Mouse (Mus musculus) bone marrow macrophage, adult 2 months (primary cell): Measurements from ENCODE around the gene Por.

ENCODE experiments used
- CTCF ChIP-seq: IDR thresholded peaks from 2 replicates; pipeline ENCODE4 v1.5.1; 2012; ENCODE audit warnings: low read depth, mild to moderate bottlenecking, low read length, moderate library complexity
- POLR2A ChIP-seq: IDR thresholded peaks from 2 replicates; pipeline ENCODE4 v1.6.1; 2012; ENCODE audit warnings: mild to moderate bottlenecking, low read depth, low read length, borderline replicate concordance

- TF ChIP-seq CTCF, result no peak
- no peak for TF ChIP-seq POLR2A
Measured at GRCm38 (mm10) chr5:135751595-135751994, 81.8 kb downstream of the Por start.
